Mouse (Mus musculus) 3T3-L1 (cell line): ENCODE measurements around the gene Kcnn3.
A peak's percentile ranks its signal among the peaks of the same experiment; 100 is the strongest.

Experiments used
- DNase-seq: peaks from one replicate; pipeline ENCODE4 v3.0.0-alpha.2; 2015; ENCODE audit warnings: low read depth, low spot score

Kcnn3 gene

DNA sequence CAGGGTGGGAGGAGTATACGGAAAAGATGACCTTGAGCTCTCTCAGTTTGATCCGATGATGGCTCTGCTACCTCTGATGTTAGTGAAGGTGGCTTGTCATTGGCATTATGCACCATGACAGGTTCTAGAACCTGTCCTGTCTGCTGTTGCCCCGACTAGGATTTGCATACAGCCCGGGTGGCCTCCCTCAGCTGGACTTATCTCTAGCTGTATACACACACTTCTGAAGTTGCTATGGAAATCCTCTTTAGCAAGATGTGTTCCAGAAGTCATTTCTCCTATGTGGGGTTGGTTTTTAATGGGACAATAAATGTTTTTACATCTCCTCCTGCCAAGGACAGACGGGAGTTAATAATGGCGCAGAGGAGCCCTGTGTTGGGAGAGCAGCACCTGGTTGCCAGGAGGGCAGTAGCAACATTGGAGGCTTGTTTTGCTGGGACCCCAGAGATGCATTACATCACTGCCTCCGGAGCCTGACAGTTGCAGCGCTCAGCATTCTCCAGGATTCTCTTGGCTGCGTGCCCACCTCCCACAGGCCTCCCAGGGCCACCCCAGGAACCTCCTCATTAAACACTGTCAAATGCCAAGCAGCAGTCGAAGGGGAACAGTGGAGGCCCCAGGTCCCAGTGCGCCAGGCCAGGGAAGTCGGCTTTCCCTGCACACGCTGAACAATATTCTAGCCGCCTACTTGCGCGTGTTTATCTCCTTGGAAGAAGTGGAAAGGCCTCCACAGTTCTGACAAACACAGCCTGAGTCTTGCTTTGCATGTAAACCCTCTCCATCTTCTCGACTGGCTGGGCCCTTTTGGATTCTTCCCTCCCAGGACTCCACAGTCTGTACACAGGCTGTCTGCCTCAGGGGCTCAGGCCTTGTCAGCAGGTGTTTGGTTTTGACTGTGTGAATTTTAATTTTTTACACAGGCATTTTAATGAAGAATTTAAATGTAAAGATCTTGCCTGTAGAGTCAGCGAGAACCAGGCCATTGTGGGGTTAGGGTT is 93.9 kb downstream of the Kcnn3 start:
- no peak for DNase-seq

GRCm38 (mm10) chr3:89616861-89617260 is 96.9 kb downstream of the Kcnn3 start:
- no peak for DNase-seq

GRCm38 (mm10) chr3:89617360-89617759 is 97.4 kb downstream of the Kcnn3 start:
- DNase-seq = no peak

- DNase-seq = no peak
Observed at GRCm38 (mm10) chr3:89622825-89623224, 102.9 kb downstream of the Kcnn3 start.

- DNase-seq = no peak
Observed at GRCm38 (mm10) chr3:89623531-89623930, 103.6 kb downstream of the Kcnn3 start.

- no peak for DNase-seq
Observed at GRCm38 (mm10) chr3:89624001-89624400, 104.0 kb downstream of the Kcnn3 start.

GRCm38 (mm10) chr3:89624814-89625445 is 105.0 kb downstream of the Kcnn3 start:
- no peak for DNase-seq

DNA sequence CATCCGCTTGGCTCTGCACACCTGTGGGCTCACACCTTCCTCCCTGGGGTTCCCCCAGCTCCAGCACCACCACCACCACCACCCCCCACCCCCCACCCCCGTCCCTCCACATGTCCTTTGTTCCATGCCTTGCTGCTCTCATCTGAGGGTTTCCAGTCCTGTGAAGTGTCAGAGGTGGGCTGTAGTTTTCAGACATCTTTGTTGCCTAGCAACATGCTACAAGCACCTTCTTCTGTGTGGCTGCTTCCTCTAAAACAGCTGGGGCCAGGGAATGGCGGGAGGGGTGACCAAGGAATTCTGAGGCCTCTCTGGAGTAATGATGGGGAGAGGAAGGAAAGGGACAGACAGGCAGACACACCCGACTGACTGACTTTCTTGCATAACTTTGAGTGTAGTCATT is 106.6 kb downstream of the Kcnn3 start:
- DNase-seq = peak; percentile 59

- DNase-seq = no peak
Observed at GRCm38 (mm10) chr3:89629811-89630210, 109.8 kb downstream of the Kcnn3 start.

- no peak for DNase-seq
Observed at GRCm38 (mm10) chr3:89631750-89632149, 111.8 kb downstream of the Kcnn3 start.

DNA sequence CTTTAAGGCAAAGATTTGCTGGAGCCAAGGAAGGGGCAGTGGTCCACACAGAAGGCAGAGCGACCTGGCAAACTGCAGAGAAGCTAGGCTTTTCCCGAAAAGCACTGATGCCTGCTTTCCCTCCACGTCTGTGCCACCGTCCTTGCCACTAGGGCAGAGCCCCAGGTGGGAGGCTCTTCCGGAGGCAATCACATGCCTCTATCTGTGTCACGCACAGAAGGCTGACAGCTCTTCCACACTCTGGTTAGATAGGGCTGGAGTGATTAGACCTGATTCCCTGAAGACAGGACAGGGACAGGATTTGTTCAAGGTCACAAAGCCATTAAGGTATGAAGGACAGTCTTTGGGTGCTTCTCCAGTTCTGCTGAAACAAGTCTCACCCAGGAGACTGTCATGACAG is 113.6 kb downstream of the Kcnn3 start:
- no peak for DNase-seq

DNA sequence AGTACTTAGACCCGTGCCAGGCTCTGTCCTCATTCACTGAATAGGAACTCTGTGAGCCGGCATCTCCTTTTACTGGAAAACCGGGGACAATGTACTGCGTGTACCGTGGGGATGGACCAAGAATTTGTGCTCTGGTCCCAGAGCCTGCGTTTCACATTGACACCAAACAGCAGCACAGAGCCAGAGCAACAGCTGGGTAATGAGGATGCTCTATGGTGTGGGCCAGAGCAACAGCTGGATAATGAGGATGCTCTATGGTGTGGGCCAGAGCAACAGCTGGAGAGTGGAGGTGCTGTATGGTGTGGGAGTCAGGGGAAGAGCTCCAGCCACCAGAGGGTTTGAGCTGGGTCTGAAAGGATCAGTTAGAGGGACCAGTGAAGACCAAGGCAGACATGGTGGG is 114.0 kb downstream of the Kcnn3 start:
- no peak for DNase-seq

DNA sequence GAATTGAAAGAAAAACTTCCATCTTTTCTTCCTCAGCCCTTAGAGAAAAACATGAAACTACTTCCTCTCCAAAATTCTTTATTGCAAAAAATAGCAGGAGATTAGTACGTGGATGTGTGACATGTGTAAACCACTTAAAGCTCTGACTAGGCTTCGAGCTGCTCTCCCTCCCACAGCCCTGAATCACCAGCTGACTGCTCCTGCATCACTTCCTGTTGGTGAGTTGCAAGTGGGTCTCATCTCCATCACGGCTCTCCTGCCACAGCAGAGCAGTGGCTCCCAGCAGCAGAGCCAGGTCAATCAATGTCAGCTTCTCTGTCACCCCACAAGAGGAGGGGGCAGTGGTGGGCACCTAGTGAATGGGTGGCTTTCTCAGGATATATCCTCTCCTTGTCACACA is 120.8 kb downstream of the Kcnn3 start:
- peak; percentile 67 for DNase-seq

GRCm38 (mm10) chr3:89643391-89643790 is 123.4 kb downstream of the Kcnn3 start:
- DNase-seq = no peak

GRCm38 (mm10) chr3:89646813-89647255 is 126.9 kb downstream of the Kcnn3 start:
- peak; percentile 31 for DNase-seq

DNA sequence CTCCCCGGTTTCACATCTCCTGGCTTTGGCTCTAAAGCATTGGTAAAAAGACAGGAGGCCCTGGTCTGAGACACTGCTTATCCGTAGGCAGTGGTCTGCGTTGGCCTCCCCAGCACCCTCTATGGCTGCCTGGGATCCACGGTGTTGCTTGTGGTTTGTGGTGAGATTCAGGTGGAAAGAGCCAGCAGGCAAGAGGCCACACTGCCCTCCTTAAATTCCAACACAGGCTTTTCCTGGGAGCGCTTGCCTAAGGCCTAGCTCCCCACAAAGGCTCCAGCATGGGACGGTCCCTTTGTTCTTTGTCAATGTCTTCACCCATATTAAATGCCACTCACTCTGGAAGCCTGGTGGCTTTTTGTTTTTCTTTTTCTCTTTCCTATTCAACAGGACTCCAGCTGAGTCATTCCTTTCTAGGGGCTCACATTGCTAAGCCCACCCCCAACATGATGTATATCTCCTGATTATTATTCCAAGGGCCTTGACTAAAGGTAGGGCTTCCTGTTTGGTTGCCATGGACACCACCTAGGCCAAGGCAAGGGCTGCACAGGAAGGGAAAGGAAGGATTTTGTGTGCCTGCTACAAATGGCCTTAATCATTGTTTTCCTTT is 127.4 kb downstream of the Kcnn3 start:
- peak; percentile 18 for DNase-seq

DNA sequence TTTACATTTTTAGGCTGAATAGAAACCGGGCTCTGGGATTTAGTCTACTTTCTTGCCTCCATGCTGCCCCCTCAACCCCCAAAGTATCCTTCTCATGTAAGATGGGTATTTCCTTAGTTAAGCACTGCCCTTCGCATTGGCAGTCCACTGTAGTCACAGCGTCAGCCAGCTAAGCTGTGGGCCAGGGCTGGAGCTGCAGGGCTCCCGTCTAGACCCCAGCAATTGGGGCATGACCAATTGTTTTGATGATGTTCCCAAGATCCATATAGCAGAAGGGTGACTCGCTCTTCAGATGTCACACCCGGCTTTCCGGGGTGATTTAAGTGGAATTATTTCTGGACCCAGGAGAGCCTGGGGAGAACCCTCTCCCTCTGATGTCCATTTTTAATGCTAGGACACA is 129.9 kb downstream of the Kcnn3 start:
- DNase-seq = no peak

GRCm38 (mm10) chr3:89653231-89653954 is 133.4 kb downstream of the Kcnn3 start:
- DNase-seq = no peak

GRCm38 (mm10) chr3:89657092-89657491 is 137.1 kb downstream of the Kcnn3 start:
- DNase-seq = no peak

- no peak for DNase-seq
Observed at GRCm38 (mm10) chr3:89658457-89658856, 138.5 kb downstream of the Kcnn3 start.

GRCm38 (mm10) chr3:89659938-89660620 is 140.1 kb downstream of the Kcnn3 start:
- DNase-seq = no peak
